Mouse (Mus musculus): ENCODE data around the gene Mrpl57. TPM values are rescaled to one million over a fixed set of nuclear protein-coding genes. Genes with fewer than 3 reads are reported as not detected.

Gene Mrpl57
- polyA plus RNA-seq, 1 experiment from 2014 or later, result 128 TPM

DNA sequence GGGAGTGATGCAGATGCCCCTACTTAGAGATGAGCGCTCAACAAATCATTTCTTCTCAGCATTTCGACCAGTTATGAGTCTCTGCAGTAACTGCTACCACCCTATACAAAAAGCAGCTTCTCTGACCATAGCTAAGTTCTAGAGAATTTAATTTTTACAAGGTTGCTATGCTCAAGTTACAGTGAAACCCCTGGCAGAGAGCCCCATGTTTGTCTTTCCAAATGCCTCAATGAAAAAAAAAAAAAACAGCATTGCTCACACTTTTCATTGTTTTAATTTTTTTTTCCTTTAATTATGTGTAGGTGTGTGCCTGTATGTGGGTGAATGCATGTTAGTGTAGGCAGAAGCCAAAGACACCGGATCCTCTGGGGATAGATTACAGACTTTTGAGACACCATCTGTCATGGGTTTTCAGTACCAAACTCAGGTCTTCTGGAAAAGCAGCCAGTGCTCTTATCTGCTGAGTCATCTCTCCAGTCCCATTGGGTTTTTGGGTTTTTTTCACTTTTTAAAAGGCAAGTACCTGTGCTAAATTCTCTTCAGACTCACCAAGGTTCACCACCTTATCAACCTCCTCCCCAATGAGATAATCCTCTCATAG is 40.7 kb downstream of the Mrpl57 start:
- ATAC-seq (ENCODE audit: low FRiP score, low read depth), result no peak
- 93% methylated on average over 3 of the region's 3 CpGs for WGBS
- no peak overlapping the region for H3K27ac ChIP-seq
- no peaks in the 10 kb centered on the region for H3K27me3 ChIP-seq
- H3K4me3 ChIP-seq, result no peak overlapping the region
- peaks cover 73% of the 10 kb centered on the region for H3K36me3 ChIP-seq
- H3K4me1 ChIP-seq, result no peaks in the 10 kb centered on the region
- no peak overlapping the region for H3K9ac ChIP-seq
- H3K4me2 ChIP-seq (replicated peaks), result no peak overlapping the region
- no peaks in the 10 kb centered on the region for H3K9me3 ChIP-seq

DNA sequence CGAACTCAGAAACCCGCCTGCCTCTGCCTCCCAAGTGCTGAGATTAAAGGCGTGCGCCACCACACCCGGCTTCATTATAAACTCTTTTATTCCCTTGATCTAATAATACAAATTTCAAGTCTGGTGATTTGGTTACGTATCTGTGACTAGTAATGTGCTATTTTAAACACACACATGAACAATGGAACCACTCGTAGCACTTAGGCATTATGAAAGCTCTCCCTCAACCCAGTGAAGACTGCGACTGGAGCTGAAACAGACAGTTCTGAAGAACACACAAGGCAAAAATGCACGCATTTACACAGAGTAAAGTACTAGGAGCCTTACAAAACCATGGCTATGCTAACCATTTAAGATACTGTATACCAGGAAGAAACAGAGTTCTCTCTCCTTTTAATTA is 51.9 kb downstream of the Mrpl57 start:
- no peak overlapping the region for H3K27ac ChIP-seq
- no peaks in the 10 kb centered on the region for H3K9me3 ChIP-seq
- no peak overlapping the region for H3K4me2 ChIP-seq (replicated peaks)
- no peaks in the 10 kb centered on the region for H3K27me3 ChIP-seq
- H3K4me1 ChIP-seq, result peaks cover 9% of the 10 kb centered on the region
- 94% methylated on average over 9 of the region's 9 CpGs for WGBS
- no peak for ATAC-seq (ENCODE audit: low FRiP score, low read depth)
- H3K9ac ChIP-seq, result no peak overlapping the region
- H3K36me3 ChIP-seq, result peaks cover 11% of the 10 kb centered on the region
- H3K4me3 ChIP-seq, result no peak overlapping the region

Small RNA genes within 50 kb of the gene (microRNA-seq; reads per million reads assigned to microRNA genes)
- not detected for gene Mir3077

Other genes with a start within 250 kb of the Mrpl57 start
- 26.4 and 28.2 TPM in 2 replicates for gene Xpo4, start 160.8 kb upstream of the Mrpl57 start, polyA plus RNA-seq (2015; fragmentation: Nextera tagmentation; extraction: Ambion mirVana)
- not detected in 2 replicates for gene Gm49361, start 80.1 kb upstream of the Mrpl57 start, polyA plus RNA-seq (2015; fragmentation: Nextera tagmentation; extraction: Ambion mirVana)
- gene Lats2, start 67.8 kb upstream of the Mrpl57 start, polyA plus RNA-seq (2015; fragmentation: Nextera tagmentation; extraction: Ambion mirVana), result 27.6 and 29.4 TPM in 2 replicates
- 25.9 and 30.2 TPM in 2 replicates for gene Sap18, start 28.1 kb upstream of the Mrpl57 start, polyA plus RNA-seq (2015; fragmentation: Nextera tagmentation; extraction: Ambion mirVana)
- 36.7 and 42.4 TPM in 2 replicates for gene Ska3, start within 50 bp of the Mrpl57 start, polyA plus RNA-seq (2015; fragmentation: Nextera tagmentation; extraction: Ambion mirVana)
- gene Zdhhc20, start 64.0 kb downstream of the Mrpl57 start, polyA plus RNA-seq (2015; fragmentation: Nextera tagmentation; extraction: Ambion mirVana), result 81.8 and 83.4 TPM in 2 replicates
- 93.8 and 100.0 TPM in 2 replicates for gene Micu2, start 173.0 kb downstream of the Mrpl57 start, polyA plus RNA-seq (2015; fragmentation: Nextera tagmentation; extraction: Ambion mirVana)
- gene Fgf9, start 244.3 kb downstream of the Mrpl57 start, polyA plus RNA-seq (2015; fragmentation: Nextera tagmentation; extraction: Ambion mirVana), result 14.1 TPM in 2 replicates

Measured in limb, embryonic 13.5 days (tissue).